ENCODE assay signal across 9 mouse cellular contexts in genomic region chr19:8919684-8920072, GRCm38 (mm10). TPM values are rescaled to one million over a fixed set of nuclear protein-coding genes. Genes with fewer than 3 reads are reported as not detected.
A peak's percentile ranks its signal among the peaks of the same experiment; 100 is the strongest.
DNase-seq lines count a peak whose midpoint lies in the region; ATAC-seq lines count a peak whose summit lies in the region.
"Had no signal": no experiment of that assay in that cellular context is flagged by ENCODE, and none has a peak within 500 bp of the region (broad histone marks: within the 10 kb centered on the region; RNA-seq: fewer than 3 reads in every experiment).

No protein-coding gene starts in this region.

- H3K9ac ChIP-seq in heart, embryonic 14.5 days (ENCODE audit: low read length), result peak overlapping the region; percentile 89
- no peak overlapping the region for H3K9ac ChIP-seq in hindbrain, embryonic 12.5 days
- H3K9ac ChIP-seq in midbrain, embryonic 13.5 days (replicated peaks), result peak overlapping the region; percentile 86; the same call in 1 of the 2 replicates

- no peak for ATAC-seq in heart, embryonic 14.5 days (ENCODE audit: insufficient number of reproducible peaks, insufficient read depth, low FRiP score, low read depth)
- ATAC-seq in hindbrain, embryonic 12.5 days (ENCODE audit: low FRiP score), result peak; percentile 15; the same call in 1 of the 2 replicates
- ATAC-seq in midbrain, embryonic 13.5 days, result no peak

- WGBS in heart, embryonic 14.5 days, result 53% methylated on average over 6 of the region's 6 CpGs
- WGBS in hindbrain, embryonic 12.5 days, result 66% methylated on average over 6 of the region's 6 CpGs
- WGBS in midbrain, embryonic 13.5 days, result 73% methylated on average over 6 of the region's 6 CpGs

- H3K4me2 ChIP-seq in heart, embryonic 14.5 days (ENCODE audit: low read length), result peak overlapping the region; percentile 89
- H3K4me2 ChIP-seq in hindbrain, embryonic 12.5 days (replicated peaks), result peak overlapping the region; percentile 75
- H3K4me2 ChIP-seq in midbrain, embryonic 13.5 days (replicated peaks), result peak overlapping the region; percentile 87

- no peaks in the 10 kb centered on the region for H3K9me3 ChIP-seq in heart, embryonic 14.5 days (ENCODE audit: control insufficient read depth, low read length)
- H3K9me3 ChIP-seq in hindbrain, embryonic 12.5 days (replicated peaks), result no peaks in the 10 kb centered on the region
- no peaks in the 10 kb centered on the region for H3K9me3 ChIP-seq in midbrain, embryonic 13.5 days

- H3K4me3 ChIP-seq in heart, embryonic 14.5 days (ENCODE audit: control insufficient read depth in 1 of 2, insufficient read depth in 1 of 2, low read depth in 1 of 2, low read length in 2 of 2), result peak overlapping the region in 1 of 2 experiments; percentile 71; a peak in 2 of 4 replicates
- H3K4me3 ChIP-seq in hindbrain, embryonic 12.5 days, result peak overlapping the region; percentile 69
- peak overlapping the region; percentile 91 for H3K4me3 ChIP-seq in midbrain, embryonic 13.5 days (replicated peaks)

- peaks cover 2 to 9% of the 10 kb centered on the region in 2 experiments; a peak in 3 of 4 replicates for H3K4me1 ChIP-seq in heart, embryonic 14.5 days (ENCODE audit: control insufficient read depth in 2 of 2, insufficient read depth in 2 of 2, low read length in 2 of 2)
- peaks cover 13% of the 10 kb centered on the region; the same call in 1 of the 2 replicates for H3K4me1 ChIP-seq in hindbrain, embryonic 12.5 days
- peaks cover 11% of the 10 kb centered on the region for H3K4me1 ChIP-seq in midbrain, embryonic 13.5 days (replicated peaks)

- H3K27ac ChIP-seq in heart, embryonic 14.5 days (replicated peaks in 1 of 2; ENCODE audit: control insufficient read depth in 1 of 2, insufficient read depth in 1 of 2, low read depth in 2 of 2, low read length in 2 of 2), result peak overlapping the region; percentile 80 to 87
- H3K27ac ChIP-seq in hindbrain, embryonic 12.5 days, result peak overlapping the region; percentile 82
- peak overlapping the region; percentile 89 for H3K27ac ChIP-seq in midbrain, embryonic 13.5 days

- no peaks in the 10 kb centered on the region for H3K27me3 ChIP-seq in heart, embryonic 14.5 days (ENCODE audit: control insufficient read depth, insufficient read depth, low read length)
- H3K27me3 ChIP-seq in hindbrain, embryonic 12.5 days, result no peaks in the 10 kb centered on the region
- no peaks in the 10 kb centered on the region for H3K27me3 ChIP-seq in midbrain, embryonic 13.5 days
- H3K27me3 ChIP-seq: Patski had no signal

- intact Hi-C loops in heart, postnatal 10 days (cut with DNase I), result no loop called here

- peaks cover 46% of the 10 kb centered on the region for H3K36me3 ChIP-seq in heart, embryonic 14.5 days (ENCODE audit: control insufficient read depth, insufficient read depth, low read length)
- peaks cover 31% of the 10 kb centered on the region for H3K36me3 ChIP-seq in hindbrain, embryonic 12.5 days
- H3K36me3 ChIP-seq in midbrain, embryonic 13.5 days, result peaks cover 25% of the 10 kb centered on the region

- no peak for DNase-seq in heart, postnatal 10 days
- DNase-seq in NIH3T3 (ENCODE audit: low read depth), result peak; percentile 25
- DNase-seq in cerebellum, adult 18-20 months, result no peak
- DNase-seq in cerebellum, postnatal 4 days (ENCODE audit: low spot score in 2 of 2), result no peak
- DNase-seq in testis, postnatal 10 days (ENCODE audit: low spot score), result no peak

RNA-seq across cellular contexts. Expression of gene B3gat3, which starts 0.5 kb away (rescaled TPM):
- polyA plus RNA-seq in heart, embryonic 14.5 days (2014; fragmentation: Nextera tagmentation; extraction: Ambion mirVana), result 27.8 and 34.2 TPM in 2 replicates
- 10 to 100 TPM; 38.7 to 41.8 TPM for total RNA-seq in heart, postnatal 10 days (2021)
- 79.6 and 82.8 TPM in 2 replicates for polyA plus RNA-seq in hindbrain, embryonic 12.5 days (2016; fragmentation: Nextera tagmentation; extraction: Ambion mirVana)
- polyA plus RNA-seq in midbrain, embryonic 13.5 days (2015; fragmentation: Nextera tagmentation; extraction: Ambion mirVana), result 82.2 and 89.5 TPM in 2 replicates

RNA-seq across cellular contexts. Expression of gene Rom1, which starts 9.5 kb away (rescaled TPM):
- 0.94 and 1.6 TPM in 2 replicates for polyA plus RNA-seq in heart, embryonic 14.5 days (2014; fragmentation: Nextera tagmentation; extraction: Ambion mirVana)
- 1 to 10 TPM; 6.5 to 7.1 TPM for total RNA-seq in heart, postnatal 10 days (2021)
- polyA plus RNA-seq in hindbrain, embryonic 12.5 days (2016; fragmentation: Nextera tagmentation; extraction: Ambion mirVana), result 1.8 and 3.2 TPM in 2 replicates
- 1.9 and 2.4 TPM in 2 replicates for polyA plus RNA-seq in midbrain, embryonic 13.5 days (2015; fragmentation: Nextera tagmentation; extraction: Ambion mirVana)

RNA-seq across cellular contexts. Expression of gene Eml3, which starts 9.7 kb away (rescaled TPM):
- polyA plus RNA-seq in heart, embryonic 14.5 days (2014; fragmentation: Nextera tagmentation; extraction: Ambion mirVana), result 9.0 TPM in 2 replicates
- total RNA-seq in heart, postnatal 10 days (2021), result 10 to 100 TPM; 16.7 to 18.7 TPM
- 17.0 and 17.1 TPM in 2 replicates for polyA plus RNA-seq in hindbrain, embryonic 12.5 days (2016; fragmentation: Nextera tagmentation; extraction: Ambion mirVana)
- polyA plus RNA-seq in midbrain, embryonic 13.5 days (2015; fragmentation: Nextera tagmentation; extraction: Ambion mirVana), result 8.7 and 9.2 TPM in 2 replicates

RNA-seq across cellular contexts. Expression of gene Ganab, which starts 21.8 kb away (rescaled TPM):
- 48.0 and 54.6 TPM in 2 replicates for polyA plus RNA-seq in heart, embryonic 14.5 days (2014; fragmentation: Nextera tagmentation; extraction: Ambion mirVana)
- total RNA-seq in heart, postnatal 10 days (2021), result 10 to 100 TPM; 69.3 to 74.5 TPM
- 114 and 118 TPM in 2 replicates for polyA plus RNA-seq in hindbrain, embryonic 12.5 days (2016; fragmentation: Nextera tagmentation; extraction: Ambion mirVana)
- 96.8 and 99.8 TPM in 2 replicates for polyA plus RNA-seq in midbrain, embryonic 13.5 days (2015; fragmentation: Nextera tagmentation; extraction: Ambion mirVana)

RNA-seq across cellular contexts. Expression of gene Mta2, which starts 22.0 kb away (rescaled TPM):
- 19.8 and 26.5 TPM in 2 replicates for polyA plus RNA-seq in heart, embryonic 14.5 days (2014; fragmentation: Nextera tagmentation; extraction: Ambion mirVana)
- 10 to 100 TPM; 54.4 to 59.5 TPM for total RNA-seq in heart, postnatal 10 days (2021)
- polyA plus RNA-seq in hindbrain, embryonic 12.5 days (2016; fragmentation: Nextera tagmentation; extraction: Ambion mirVana), result 174 and 185 TPM in 2 replicates
- 149 and 153 TPM in 2 replicates for polyA plus RNA-seq in midbrain, embryonic 13.5 days (2015; fragmentation: Nextera tagmentation; extraction: Ambion mirVana)
